Mouse (Mus musculus) liver, embryonic 14.5 days (tissue): Measurements from ENCODE around the gene AI467606. TPM values are rescaled to one million over a fixed set of nuclear protein-coding genes. Genes with fewer than 3 reads are reported as not detected.

Experiments used
- ATAC-seq: fragments of 200-750 bp; cut with Nextera tagmentation; 2 replicates; pipeline ENCODE4 v1.8.0; 2017; ENCODE audit warnings: moderate number of reproducible peaks, mild to moderate bottlenecking, moderate library complexity; ENCODE audit not compliant: insufficient read depth
- DNase-seq, 3 experiments: peaks; one replicate each; pipeline ENCODE4 v3.0.0-alpha.2; 2012 to 2013; ENCODE audit warnings: low read depth in 3 of 3, low spot score in 3 of 3
- H3K27ac ChIP-seq: fragments of 300-500 bp; sonication (generic); 2 replicates; pipeline ENCODE4 v1.5.1; 2014; ENCODE audit warnings: moderate library complexity, mild to moderate bottlenecking, control low read depth, inconsistent platforms
- H3K27me3 ChIP-seq: fragments of 300-500 bp; sonication (generic); 2 replicates; pipeline ENCODE4 v1.6.1; 2014; ENCODE audit warnings: mild to moderate bottlenecking, low read length, moderate library complexity; ENCODE audit not compliant: control insufficient read depth, insufficient read depth
- H3K36me3 ChIP-seq: fragments of 300-500 bp; sonication (generic); replicated peaks from 2 replicates; pipeline ENCODE4 v1.6.1; 2014; ENCODE audit warnings: low read depth; ENCODE audit not compliant: control insufficient read depth, insufficient read depth
- H3K4me1 ChIP-seq, 2 experiments: fragments of 200-500 bp in 1 of 2; fragments of 300-500 bp in 1 of 2; sonication (generic) in 1 of 2; replicated peaks; 2 replicates each; pipeline ENCODE4 v1.6.1; 2012 to 2014; ENCODE audit warnings: antibody characterized with exemption in 1 of 2, inconsistent platforms in 1 of 2, low read length in 1 of 2; ENCODE audit not compliant: control insufficient read depth in 2 of 2, insufficient read depth in 2 of 2
- H3K4me2 ChIP-seq: fragments of 300-500 bp; sonication (generic); 2 replicates; pipeline ENCODE4 v1.6.1; 2014; ENCODE audit warnings: low read depth, mild to moderate bottlenecking, control low read depth, moderate library complexity
- H3K4me3 ChIP-seq, 2 experiments: fragments of 200-500 bp in 1 of 2; fragments of 300-500 bp in 1 of 2; sonication (generic) in 1 of 2; 2 replicates each; pipeline ENCODE4 v1.5.1; 2012 to 2014; ENCODE audit warnings: low read depth in 2 of 2, low read length in 2 of 2, mild to moderate bottlenecking in 2 of 2, control low read depth in 1 of 2, inconsistent platforms in 1 of 2, moderate library complexity in 1 of 2; ENCODE audit not compliant: insufficient read depth in 1 of 2
- H3K9ac ChIP-seq: fragments of 300-500 bp; sonication (generic); replicated peaks from 2 replicates; pipeline ENCODE4 v1.6.1; 2014; ENCODE audit warnings: mild to moderate bottlenecking, control low read depth, moderate library complexity
- H3K9me3 ChIP-seq: fragments of 300-500 bp; sonication (generic); 2 replicates; pipeline ENCODE4 v1.6.1; 2016; ENCODE audit warnings: low read length, mixed read lengths; ENCODE audit not compliant: control insufficient read depth
- CTCF ChIP-seq: IDR thresholded peaks from 2 replicates; pipeline ENCODE4 v1.5.1; 2016; ENCODE audit warnings: antibody characterized with exemption, low read depth, control low read depth
- EP300 ChIP-seq: IDR thresholded peaks from 2 replicates; pipeline ENCODE4 v1.6.1; 2016; ENCODE audit warnings: antibody characterized with exemption, low read depth
- WGBS: fragments of 180-500 bp; shearing (Covaris S2); extraction: QIAGEN DNeasy Blood & Tissue Kit; methylation state at CpG from one replicate; pipeline ENCODE4 v1.1.7; 2014; ENCODE audit not compliant: insufficient replicate concordance; 5-methylcytosine and 5-hydroxymethylcytosine counted together
- polyA plus RNA-seq, 2 experiments: library from polyadenylated mRNA; depleted of rRNA in 1 of 2; stranded (reverse) in 1 of 2; unstranded in 1 of 2; fragments of >200 nt; fragmentation: Nextera tagmentation in 1 of 2; extraction: Ambion mirVana in 1 of 2; gene quantifications; 2 replicates each; pipeline versions ENCODE4 v1.2.1 to v1.2.3; 2012 to 2014

Gene AI467606
- polyA plus RNA-seq, 2 experiments: 5.3 to 7.6 TPM

GRCm38 (mm10) chr7:127121061-127121910, 30.1 kb downstream of the AI467606 start:
- Histone ChIP-seq H3K9ac (peak overlapping the region; percentile 5; the same call in 1 of the 2 replicates), H3K27ac (peak overlapping the region; percentile 16; the same call in 1 of the 2 replicates), H3K4me3 (peak overlapping the region; percentile 46 to 58), H3K4me2 (peak overlapping the region; percentile 43), H3K9me3 (no peaks in the 10 kb centered on the region), H3K36me3 (no peaks in the 10 kb centered on the region), H3K4me1 (peaks cover 0 to 15% of the 10 kb centered on the region in 2 experiments; a peak in 1 of 4 replicates), H3K27me3 (no peaks in the 10 kb centered on the region)
- ATAC-seq (peak; percentile 72), DNase-seq (no peak)
- 50% methylated on average over 21 of the region's 21 CpGs for WGBS
- TF ChIP-seq EP300: no peak
- no peak for TF ChIP-seq CTCF

DNA sequence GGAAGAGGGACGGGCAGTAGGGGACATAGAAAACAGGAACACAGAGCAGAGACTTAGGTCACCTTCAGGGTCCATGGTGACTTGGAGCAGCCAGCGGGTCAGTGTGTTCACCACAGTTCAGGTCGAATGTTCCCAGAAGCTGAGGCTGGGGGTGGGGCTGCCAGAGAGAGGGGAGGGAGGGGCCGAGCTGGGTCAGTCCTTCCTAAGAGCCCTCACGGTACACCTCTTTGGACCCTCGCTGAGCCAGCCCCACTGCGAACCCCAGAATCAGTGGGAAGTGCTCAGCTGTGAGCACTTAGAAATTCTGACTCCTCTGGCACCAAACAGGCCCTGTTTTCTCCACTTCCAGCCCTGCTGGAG, 30.7 kb downstream of the AI467606 start, which contains the start of gene Qprt:
Gene Qprt (minus strand): TSS at position 316 of the 360 bp plus-strand sequence.
- H3K4me3 ChIP-seq: peak within 1 kb of the TSS; percentile 46 to 58
- H3K4me2 ChIP-seq: peak within 1 kb of the TSS; percentile 43
- H3K9me3 ChIP-seq: no peaks in the 10 kb centered on the region
- ATAC-seq (peak; percentile 62; the same call in 1 of the 2 replicates), DNase-seq (no peak)
- H3K36me3 ChIP-seq: no peaks in the 10 kb centered on the region
- peaks cover 0 to 15% of the 10 kb centered on the region in 2 experiments; a peak in 1 of 4 replicates for H3K4me1 ChIP-seq
- TF ChIP-seq EP300 (no peak), CTCF (no peak)
- peak within 1 kb of the TSS; percentile 16; the same call in 1 of the 2 replicates for H3K27ac ChIP-seq
- no peaks in the 10 kb centered on the region for H3K27me3 ChIP-seq
- H3K9ac ChIP-seq: peak within 1 kb of the TSS; percentile 5; the same call in 1 of the 2 replicates
- WGBS: 42% methylated on average over 7 of the region's 7 CpGs

DNA sequence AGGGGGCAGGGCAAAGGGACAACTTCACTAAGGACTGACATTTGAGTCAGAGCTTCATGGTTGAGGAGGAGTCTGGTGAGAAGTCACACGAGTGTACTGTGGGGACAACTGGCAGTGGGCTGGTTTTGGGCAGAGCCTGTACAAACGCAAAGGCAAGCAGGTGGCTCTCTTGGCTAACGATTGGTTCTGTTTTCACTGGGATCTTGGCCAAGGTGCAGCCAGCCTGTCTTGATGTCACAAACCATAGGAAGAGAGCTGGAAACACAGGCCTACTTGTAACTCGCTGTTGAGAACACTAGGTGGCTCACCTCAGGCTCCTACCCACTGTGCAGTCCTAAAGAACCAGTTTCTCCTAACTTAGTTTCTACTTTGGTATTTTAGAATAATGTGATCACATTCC, 38.5 kb downstream of the AI467606 start:
- TF ChIP-seq EP300 (no peak), CTCF (peak; percentile 75)
- H3K27ac ChIP-seq: no peak overlapping the region
- H3K4me3 ChIP-seq: no peak overlapping the region
- DNase-seq (no peak), ATAC-seq (peak; percentile 62; the same call in 1 of the 2 replicates)
- no peak overlapping the region for H3K9ac ChIP-seq
- no peak overlapping the region for H3K4me2 ChIP-seq
- no peaks in the 10 kb centered on the region for H3K36me3 ChIP-seq
- H3K4me1 ChIP-seq: peaks cover 0 to 6% of the 10 kb centered on the region in 2 experiments; a peak in 2 of 4 replicates
- no peaks in the 10 kb centered on the region for H3K9me3 ChIP-seq
- WGBS: 31% methylated on average over 4 of the region's 4 CpGs
- no peaks in the 10 kb centered on the region for H3K27me3 ChIP-seq

GRCm38 (mm10) chr7:127133125-127133524, 42.0 kb downstream of the AI467606 start:
- H3K4me2 ChIP-seq: no peak overlapping the region
- DNase-seq (no peak), ATAC-seq (no peak)
- H3K4me3 ChIP-seq: no peak overlapping the region
- peaks cover 11 to 31% of the 10 kb centered on the region in 2 experiments for H3K4me1 ChIP-seq
- no peak for TF ChIP-seq EP300
- no peak for TF ChIP-seq CTCF
- H3K27me3 ChIP-seq: no peaks in the 10 kb centered on the region
- no peaks in the 10 kb centered on the region for H3K36me3 ChIP-seq
- H3K27ac ChIP-seq: no peak overlapping the region
- WGBS: 63% methylated on average over 5 of the region's 5 CpGs
- H3K9ac ChIP-seq: no peak overlapping the region; the same call in 1 of the 2 replicates
- H3K9me3 ChIP-seq: no peaks in the 10 kb centered on the region

DNA sequence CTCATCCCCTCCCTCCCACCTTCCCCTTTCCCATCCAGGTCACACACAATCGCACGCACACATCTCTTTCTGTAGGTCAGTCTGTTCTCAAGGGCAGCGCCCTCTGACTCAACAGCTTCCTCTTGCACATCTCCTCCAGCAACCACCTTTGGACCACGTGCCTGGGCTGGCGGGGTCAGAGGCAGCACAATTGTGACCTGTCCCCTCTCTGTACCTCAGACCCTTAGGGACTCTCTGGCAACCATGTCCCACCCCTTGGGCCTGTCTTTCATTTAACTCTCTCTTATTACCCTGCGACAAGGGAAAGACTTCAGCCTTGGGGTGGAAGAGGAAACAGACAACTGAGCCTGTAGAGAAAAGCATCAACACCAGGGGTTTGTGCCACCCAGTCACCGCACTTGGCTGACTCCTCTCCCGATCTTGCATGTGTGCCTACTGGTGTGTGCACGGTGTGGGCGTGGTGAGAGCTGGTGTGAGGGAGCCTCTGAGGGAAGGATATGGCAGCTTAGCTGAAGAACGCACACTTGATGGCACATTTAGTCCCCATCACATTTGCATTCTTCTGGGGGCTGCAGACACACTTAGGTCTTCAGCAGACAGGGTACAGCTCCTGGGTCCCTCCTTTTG, 43.8 kb downstream of the AI467606 start:
- Histone ChIP-seq H3K4me1 (peaks cover 23 to 37% of the 10 kb centered on the region in 2 experiments), H3K36me3 (no peaks in the 10 kb centered on the region), H3K27ac (no peak overlapping the region), H3K9ac (no peak overlapping the region), H3K27me3 (no peaks in the 10 kb centered on the region), H3K4me2 (peak overlapping the region; percentile 67), H3K9me3 (no peaks in the 10 kb centered on the region), H3K4me3 (peak overlapping the region; percentile 5 to 12; a peak in 3 of 4 replicates)
- DNase-seq: no peak
- no peak for TF ChIP-seq EP300
- TF ChIP-seq CTCF: no peak
- 36% methylated on average over 11 of the region's 11 CpGs for WGBS
- ATAC-seq: no peak
